ENCODE assay signal across 9 mouse cellular contexts in the genomic region with DNA sequence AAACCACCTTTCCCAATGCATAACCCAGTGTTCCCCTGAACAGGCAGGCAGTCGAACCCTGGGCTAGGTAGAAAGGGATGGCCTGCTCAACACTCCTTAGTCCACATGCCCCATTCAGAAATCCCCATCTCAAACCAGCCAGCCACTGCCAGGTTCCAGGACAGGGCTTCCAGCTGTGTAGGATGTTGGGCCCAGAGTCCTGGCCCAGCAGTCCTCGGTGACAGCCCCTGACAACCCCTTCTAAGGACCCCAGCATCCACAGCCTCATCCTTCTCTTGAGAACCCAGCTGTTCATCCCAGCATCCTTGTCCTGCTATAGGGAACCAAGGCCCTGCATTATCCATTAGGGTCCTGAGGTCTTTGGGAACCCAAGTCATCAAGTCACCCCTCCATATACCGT. TPM values are rescaled to one million over a fixed set of nuclear protein-coding genes. Genes with fewer than 3 reads are reported as not detected.
DNase-seq lines count a peak whose midpoint lies in the region; ATAC-seq and TF ChIP-seq lines count a peak whose summit lies in the region.
"Had no signal": no experiment of that assay in that cellular context is flagged by ENCODE, and none has a peak within 500 bp of the region (broad histone marks: within the 10 kb centered on the region; RNA-seq: fewer than 3 reads in every experiment).

No protein-coding gene starts in this region.

- H3K4me1 ChIP-seq in liver, adult 2 months (ENCODE audit: control insufficient read depth, insufficient read depth, low read length) = peaks cover 12% of the 10 kb centered on the region
- peaks cover 48% of the 10 kb centered on the region for H3K4me1 ChIP-seq in forebrain, embryonic 12.5 days
- H3K4me1 ChIP-seq in intestine, postnatal 0 days (replicated peaks; ENCODE audit: control insufficient read depth, insufficient read depth, low read length) = peaks cover 7% of the 10 kb centered on the region; the same call in 1 of the 2 replicates
- H3K4me1 ChIP-seq in neural tube, embryonic 14.5 days (ENCODE audit: control insufficient read depth, insufficient read depth, low read length) = peaks cover 21% of the 10 kb centered on the region
- peaks cover 42% of the 10 kb centered on the region for H3K4me1 ChIP-seq in thymus, adult 2 months (replicated peaks; ENCODE audit: control insufficient read depth, insufficient read depth, low read length)

- H3K36me3 ChIP-seq in liver, adult 2 months (ENCODE audit: control insufficient read depth, insufficient read depth, low read length) = peaks cover 4% of the 10 kb centered on the region; the same call in 1 of the 2 replicates
- peaks cover 34% of the 10 kb centered on the region for H3K36me3 ChIP-seq in forebrain, embryonic 12.5 days (replicated peaks)
- H3K36me3 ChIP-seq in intestine, postnatal 0 days (ENCODE audit: control insufficient read depth, insufficient read depth) = peaks cover 33% of the 10 kb centered on the region
- H3K36me3 ChIP-seq in neural tube, embryonic 14.5 days (ENCODE audit: control insufficient read depth, insufficient read depth, low read length) = no peaks in the 10 kb centered on the region
- H3K36me3 ChIP-seq in thymus, adult 2 months (ENCODE audit: control insufficient read depth, insufficient read depth, low read length) = no peaks in the 10 kb centered on the region

- H3K4me2 ChIP-seq in forebrain, embryonic 12.5 days = peak overlapping the region; percentile 85
- H3K4me2 ChIP-seq in intestine, postnatal 0 days (replicated peaks; ENCODE audit: low read depth) = peak overlapping the region; percentile 73
- peak overlapping the region; percentile 99 for H3K4me2 ChIP-seq in neural tube, embryonic 14.5 days (ENCODE audit: low read depth, low read length)

- no peaks in the 10 kb centered on the region for H3K9me3 ChIP-seq in forebrain, embryonic 12.5 days
- H3K9me3 ChIP-seq in intestine, postnatal 0 days (ENCODE audit: control insufficient read depth) = no peaks in the 10 kb centered on the region
- H3K9me3 ChIP-seq in neural tube, embryonic 14.5 days (ENCODE audit: control insufficient read depth, low read length) = no peaks in the 10 kb centered on the region

- no peak for TF ChIP-seq POLR2A in liver, adult 2 months (IDR thresholded peaks at IDR 0.05; ENCODE audit: extremely low read depth, insufficient read depth, low read length)
- no peak for TF ChIP-seq POLR2A in thymus, adult 2 months (IDR thresholded peaks at IDR 0.05; ENCODE audit: control insufficient read depth, extremely low read depth, insufficient read depth, low read length, poor library complexity)

- no peak overlapping the region for H3K27ac ChIP-seq in liver, adult 2 months (replicated peaks; ENCODE audit: insufficient read depth, low read depth, low read length)
- H3K27ac ChIP-seq in forebrain, embryonic 12.5 days = peak overlapping the region; percentile 96
- no peak overlapping the region for H3K27ac ChIP-seq in intestine, postnatal 0 days (ENCODE audit: low read depth, low read length)
- H3K27ac ChIP-seq in neural tube, embryonic 14.5 days (ENCODE audit: low read depth, low read length) = peak overlapping the region; percentile 87
- no peak overlapping the region for H3K27ac ChIP-seq in thymus, adult 2 months (ENCODE audit: control insufficient read depth, insufficient read depth, low read length)

- H3K4me3 ChIP-seq in liver, adult 2 months (ENCODE audit: insufficient read depth, low read depth, low read length) = no peak overlapping the region
- peak overlapping the region; percentile 75 for H3K4me3 ChIP-seq in forebrain, embryonic 12.5 days (replicated peaks)
- peak overlapping the region; percentile 91 for H3K4me3 ChIP-seq in intestine, postnatal 0 days (ENCODE audit: low read depth, low read length)
- H3K4me3 ChIP-seq in neural tube, embryonic 14.5 days (ENCODE audit: low read depth, low read length) = peak overlapping the region; percentile 71
- H3K4me3 ChIP-seq in thymus, adult 2 months (ENCODE audit: control insufficient read depth, insufficient read depth, low read length) = no peak overlapping the region

- ATAC-seq in forebrain, embryonic 12.5 days (ENCODE audit: low FRiP score) = no peak
- no peak for ATAC-seq in intestine, postnatal 0 days
- ATAC-seq in neural tube, embryonic 14.5 days (ENCODE audit: low read depth) = no peak

- DNase-seq in liver, adult 2 months (ENCODE audit: extremely low read depth, low read depth, low spot score) = no peak
- no peak for DNase-seq in liver
- DNase-seq in thymus, adult 2 months = no peak
- no peak for DNase-seq in ovary, postnatal 36 days (ENCODE audit: low spot score)
- no peak for DNase-seq in kidney, postnatal 10 days
- DNase-seq: adrenal gland, adult 8-10 months had no signal

- H3K79me2 ChIP-seq in liver, adult 2 months (ENCODE audit: control insufficient read depth, insufficient read depth, low read length) = peaks cover 41% of the 10 kb centered on the region; the same call in 1 of the 2 replicates

- no peaks in the 10 kb centered on the region for H3K27me3 ChIP-seq in liver, adult 2 months (ENCODE audit: control insufficient read depth, insufficient read depth, low read length)
- H3K27me3 ChIP-seq in forebrain, embryonic 12.5 days = no peaks in the 10 kb centered on the region
- H3K27me3 ChIP-seq in intestine, postnatal 0 days (replicated peaks; ENCODE audit: control insufficient read depth, insufficient read depth, low read length) = no peaks in the 10 kb centered on the region
- H3K27me3 ChIP-seq in neural tube, embryonic 14.5 days (ENCODE audit: control insufficient read depth, insufficient read depth, low read length) = no peaks in the 10 kb centered on the region
- H3K27me3 ChIP-seq in thymus, adult 2 months (ENCODE audit: control insufficient read depth, insufficient read depth, low read length) = no peaks in the 10 kb centered on the region

- peak overlapping the region; percentile 23; the same call in 1 of the 2 replicates for H3K9ac ChIP-seq in liver, adult 2 months (ENCODE audit: low read depth, low read length)
- peak overlapping the region; percentile 91 for H3K9ac ChIP-seq in forebrain, embryonic 12.5 days
- 0 out of 2 replicates have a peak overlapping the region, but pooled peaks have one; percentile 11 for H3K9ac ChIP-seq in intestine, postnatal 0 days (ENCODE audit: low read depth, low read length)
- H3K9ac ChIP-seq in neural tube, embryonic 14.5 days (replicated peaks; ENCODE audit: low read depth, low read length) = peak overlapping the region; percentile 70; the same call in 1 of the 2 replicates

- 40% methylated on average over 3 of the region's 3 CpGs for WGBS in liver, adult 2 months
- WGBS in forebrain, embryonic 12.5 days = 28% methylated on average over 3 of the region's 3 CpGs
- WGBS in intestine, postnatal 0 days = 16% methylated on average over 3 of the region's 3 CpGs
- 15% methylated on average over 3 of the region's 3 CpGs for WGBS in neural tube, embryonic 14.5 days
- WGBS in thymus, adult 2 months = 28% methylated on average over 3 of the region's 3 CpGs

- TF ChIP-seq CTCF in liver, adult 2 months (IDR thresholded peaks at IDR 0.05; ENCODE audit: low read depth, low read length) = no peak
- no peak for TF ChIP-seq CTCF in intestine, postnatal 0 days (IDR thresholded peaks at IDR 0.05; ENCODE audit: low read depth)
- TF ChIP-seq CTCF in thymus, adult 2 months (IDR thresholded peaks at IDR 0.05; ENCODE audit: borderline replicate concordance, control insufficient read depth, extremely low read depth, insufficient read depth, low read length, poor library complexity) = no peak

RNA-seq across cellular contexts. Expression of gene Erf, which starts 3.1 kb away (rescaled TPM):
- total RNA-seq in liver, adult 2 months (2014; rRNA removed) = 7.4 and 8.8 TPM in 2 replicates
- 23.3 and 27.0 TPM in 2 replicates for polyA plus RNA-seq in liver, adult 2 months (2012; rRNA removed)
- 10.3 and 13.0 TPM in 2 replicates for polyA plus RNA-seq in forebrain, embryonic 12.5 days (2016; fragmentation: Nextera tagmentation; extraction: Ambion mirVana)
- polyA plus RNA-seq in intestine, postnatal 0 days (2015; fragmentation: Nextera tagmentation; extraction: Ambion mirVana) = 7.8 and 8.4 TPM in 2 replicates
- polyA plus RNA-seq in neural tube, embryonic 14.5 days (2014; fragmentation: Nextera tagmentation; extraction: Ambion mirVana) = 4.5 and 4.8 TPM in 2 replicates
- polyA plus RNA-seq in thymus, adult 2 months (2012; rRNA removed) = 59.4 and 60.4 TPM in 2 replicates

RNA-seq across cellular contexts. Expression of gene Gsk3a, which starts 9.8 kb away (rescaled TPM):
- total RNA-seq in liver, adult 2 months (2014; rRNA removed) = 9.1 and 11.4 TPM in 2 replicates
- 69.3 and 74.5 TPM in 2 replicates for polyA plus RNA-seq in liver, adult 2 months (2012; rRNA removed)
- polyA plus RNA-seq in forebrain, embryonic 12.5 days (2016; fragmentation: Nextera tagmentation; extraction: Ambion mirVana) = 15.9 and 17.5 TPM in 2 replicates
- polyA plus RNA-seq in intestine, postnatal 0 days (2015; fragmentation: Nextera tagmentation; extraction: Ambion mirVana) = 8.8 and 9.7 TPM in 2 replicates
- polyA plus RNA-seq in neural tube, embryonic 14.5 days (2014; fragmentation: Nextera tagmentation; extraction: Ambion mirVana) = 21.5 and 25.1 TPM in 2 replicates
- 332 and 343 TPM in 2 replicates for polyA plus RNA-seq in thymus, adult 2 months (2012; rRNA removed)

RNA-seq across cellular contexts. Expression of gene Cic, which starts 20.0 kb away (rescaled TPM):
- 5.3 and 8.3 TPM in 2 replicates for total RNA-seq in liver, adult 2 months (2014; rRNA removed)
- polyA plus RNA-seq in liver, adult 2 months (2012; rRNA removed) = 18.3 and 23.3 TPM in 2 replicates
- polyA plus RNA-seq in forebrain, embryonic 12.5 days (2016; fragmentation: Nextera tagmentation; extraction: Ambion mirVana) = 40.8 and 46.9 TPM in 2 replicates
- polyA plus RNA-seq in intestine, postnatal 0 days (2015; fragmentation: Nextera tagmentation; extraction: Ambion mirVana) = 17.2 and 21.7 TPM in 2 replicates
- 43.3 and 46.6 TPM in 2 replicates for polyA plus RNA-seq in neural tube, embryonic 14.5 days (2014; fragmentation: Nextera tagmentation; extraction: Ambion mirVana)
- polyA plus RNA-seq in thymus, adult 2 months (2012; rRNA removed) = 270 and 297 TPM in 2 replicates

RNA-seq across cellular contexts. Expression of gene Zfp526, which starts 26.3 kb away (rescaled TPM):
- 2.2 and 2.6 TPM in 2 replicates for total RNA-seq in liver, adult 2 months (2014; rRNA removed)
- 3.4 and 4.7 TPM in 2 replicates for polyA plus RNA-seq in liver, adult 2 months (2012; rRNA removed)
- 2.7 TPM in 2 replicates for polyA plus RNA-seq in forebrain, embryonic 12.5 days (2016; fragmentation: Nextera tagmentation; extraction: Ambion mirVana)
- polyA plus RNA-seq in intestine, postnatal 0 days (2015; fragmentation: Nextera tagmentation; extraction: Ambion mirVana) = 1.1 and 1.3 TPM in 2 replicates
- polyA plus RNA-seq in neural tube, embryonic 14.5 days (2014; fragmentation: Nextera tagmentation; extraction: Ambion mirVana) = 1.7 and 2.8 TPM in 2 replicates
- polyA plus RNA-seq in thymus, adult 2 months (2012; rRNA removed) = 38.2 and 46.5 TPM in 2 replicates

RNA-seq across cellular contexts. Expression of gene Dedd2, which starts 27.1 kb away (rescaled TPM):
- total RNA-seq in liver, adult 2 months (2014; rRNA removed) = 20.2 and 24.6 TPM in 2 replicates
- polyA plus RNA-seq in liver, adult 2 months (2012; rRNA removed) = 27.9 and 35.4 TPM in 2 replicates
- 11.2 and 12.3 TPM in 2 replicates for polyA plus RNA-seq in forebrain, embryonic 12.5 days (2016; fragmentation: Nextera tagmentation; extraction: Ambion mirVana)
- polyA plus RNA-seq in intestine, postnatal 0 days (2015; fragmentation: Nextera tagmentation; extraction: Ambion mirVana) = 14.8 and 15.8 TPM in 2 replicates
- 14.9 and 15.3 TPM in 2 replicates for polyA plus RNA-seq in neural tube, embryonic 14.5 days (2014; fragmentation: Nextera tagmentation; extraction: Ambion mirVana)
- 93.6 and 102 TPM in 2 replicates for polyA plus RNA-seq in thymus, adult 2 months (2012; rRNA removed)

Comparison
In these comparisons a context has a peak if more than half of its experiments do, and no peak if none do; other contexts are left out.
1. H3K27ac ChIP-seq: peak in forebrain, embryonic 12.5 days (single experiment) and neural tube, embryonic 14.5 days (single experiment); none in liver, adult 2 months (single experiment), intestine, postnatal 0 days (single experiment) and thymus, adult 2 months (single experiment).
2. H3K4me3 ChIP-seq: peak in forebrain, embryonic 12.5 days (single experiment), intestine, postnatal 0 days (single experiment) and neural tube, embryonic 14.5 days (single experiment); none in liver, adult 2 months (single experiment) and thymus, adult 2 months (single experiment).
3. H3K9ac ChIP-seq: peak in every context shown above with its lines; median percentile 91 in forebrain, embryonic 12.5 days; 70 in neural tube, embryonic 14.5 days; 23 in liver, adult 2 months; 11 in intestine, postnatal 0 days.
4. Peak in every context shown above with its lines, with median percentiles within 50 percentile points of each other: H3K4me2 ChIP-seq.